Mouse (Mus musculus) C2C12 (cell line): Measurements from ENCODE around the gene Zyx.

Experiments
- CTCF ChIP-seq: IDR thresholded peaks from one replicate; pipeline ENCODE4 v1.5.1; 2011; ENCODE audit not compliant: control insufficient read depth, insufficient read depth, insufficient read length
- MAX ChIP-seq: IDR thresholded peaks from one replicate; pipeline ENCODE4 v1.6.1; 2011; ENCODE audit warnings: mild to moderate bottlenecking, control low read depth
- MYOD1 ChIP-seq: IDR thresholded peaks from one replicate; pipeline ENCODE4 v1.6.1; 2011; ENCODE audit warnings: low read depth; ENCODE audit not compliant: control insufficient read depth, insufficient read length
- MYOG ChIP-seq: IDR thresholded peaks from one replicate; pipeline ENCODE4 v1.6.1; 2011; ENCODE audit not compliant: control insufficient read depth, insufficient read length; ENCODE audit errors: extremely low read depth

DNA sequence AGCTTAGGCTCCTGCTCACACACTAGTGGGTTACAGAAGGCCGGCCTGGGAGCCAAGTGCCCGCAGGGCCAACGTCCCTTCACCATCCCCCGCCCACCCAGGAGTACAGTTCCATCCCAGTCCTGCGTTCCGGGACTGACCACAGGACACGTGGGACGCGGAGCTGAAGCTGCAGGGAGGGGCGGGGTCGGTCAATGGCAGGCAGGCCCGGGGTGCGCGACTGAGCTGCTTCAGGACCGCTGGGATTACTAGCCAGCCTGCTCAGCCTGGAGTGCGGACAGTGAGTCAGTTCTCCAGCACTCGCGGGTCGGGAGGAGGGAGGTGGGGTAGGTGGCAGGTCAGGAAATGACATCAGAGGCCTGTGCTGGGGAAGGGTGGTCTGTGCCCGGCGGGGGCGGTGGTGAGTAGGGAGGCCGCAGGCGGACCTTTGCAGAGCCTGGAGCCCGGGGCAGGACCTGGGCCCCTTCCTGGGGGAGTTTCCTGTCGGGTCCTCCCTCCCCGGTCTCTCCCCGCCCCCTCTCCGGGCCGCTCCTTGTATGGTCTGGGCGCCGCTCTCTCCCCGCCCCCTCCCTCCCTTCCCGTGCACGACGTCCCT is at the start of gene Zyx:
- TF ChIP-seq CTCF (no peak), MYOG (no peak), MAX (peak; percentile 86), MYOD1 (no peak)
